Mouse (Mus musculus): ENCODE results near the gene Cacna1a.

Gene Cacna1a

DNA sequence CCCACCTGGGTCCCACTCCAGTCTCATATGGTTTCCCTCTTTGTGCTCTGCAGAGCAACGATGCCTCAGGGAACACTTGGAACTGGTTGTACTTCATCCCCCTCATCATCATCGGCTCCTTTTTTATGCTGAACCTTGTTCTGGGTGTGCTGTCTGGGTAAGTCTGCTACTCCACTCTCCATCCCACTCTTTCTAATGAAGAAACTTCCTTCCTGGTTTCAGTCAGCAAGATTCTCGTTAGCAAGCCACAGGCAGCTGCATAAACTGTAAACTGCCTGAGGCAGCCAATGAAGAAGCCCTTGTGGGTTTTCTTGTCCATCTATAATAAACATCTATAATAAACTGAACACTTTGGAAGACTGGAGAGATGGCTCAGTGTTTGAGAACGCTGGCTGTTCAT lies 145.1 kb downstream of the Cacna1a start:
- DNase-seq (ENCODE audit: low spot score in 2 of 2) = no peak

DNA sequence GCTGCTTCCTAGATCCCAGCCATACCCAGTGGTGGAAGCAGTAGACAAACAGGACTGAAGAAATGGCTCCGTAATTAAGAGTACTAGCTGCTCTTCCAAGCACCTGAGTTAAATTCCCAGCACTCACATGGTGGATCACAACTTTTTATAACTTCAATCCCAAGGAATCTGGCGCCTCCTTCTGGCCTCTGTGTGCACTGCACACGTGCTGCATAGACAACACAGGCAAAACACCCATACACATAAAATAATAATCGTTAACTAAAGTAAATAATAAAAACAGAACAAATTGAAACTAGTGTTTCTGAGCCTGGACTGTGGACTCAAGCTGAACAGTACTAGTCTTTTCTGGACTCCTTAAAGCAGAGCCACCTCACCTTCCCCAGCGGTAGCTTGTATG lies 148.7 kb downstream of the Cacna1a start:
- DNase-seq (ENCODE audit: low spot score in 2 of 2) = no peak

DNA sequence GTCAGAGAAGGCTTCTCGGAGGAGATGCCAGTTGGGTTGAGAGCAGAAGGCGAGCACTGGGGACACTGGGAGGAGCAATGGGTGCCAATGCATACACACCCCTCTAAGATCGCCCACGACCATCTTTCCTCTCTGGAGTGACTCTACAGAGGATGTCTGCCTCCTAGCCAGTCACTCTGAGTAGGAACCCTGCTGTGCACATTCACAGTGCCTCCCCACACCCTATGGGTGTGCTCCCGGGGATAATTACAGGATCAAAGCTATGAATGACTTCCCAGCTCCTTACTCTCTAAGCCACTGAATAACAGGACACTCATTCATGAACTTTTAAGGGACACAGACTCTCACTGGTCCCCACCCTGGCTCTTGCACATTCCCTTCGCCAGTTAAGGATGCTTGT lies 151.1 kb downstream of the Cacna1a start:
- no peak for DNase-seq (ENCODE audit: low spot score in 2 of 2)

DNA sequence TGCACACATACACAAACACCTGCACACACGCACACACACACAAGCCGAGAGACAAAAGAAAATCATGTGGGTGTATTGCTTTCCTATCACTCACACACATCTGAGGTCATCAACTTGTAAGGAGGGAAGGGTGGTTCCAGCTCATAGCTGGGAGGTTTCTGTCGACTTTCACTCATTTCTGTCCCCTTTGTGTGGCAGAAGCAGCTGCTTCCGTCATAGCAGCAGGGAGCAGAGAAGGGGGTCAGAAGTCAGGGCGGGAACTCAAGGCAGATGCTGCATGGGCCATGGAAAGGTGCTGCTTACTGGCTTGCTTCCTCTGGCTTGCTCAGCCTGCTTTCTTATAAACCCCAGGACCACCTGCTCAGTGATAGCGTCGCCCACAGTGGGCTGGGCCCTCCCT lies 154.2 kb downstream of the Cacna1a start:
- DNase-seq (ENCODE audit: low spot score in 2 of 2) = no peak

DNA sequence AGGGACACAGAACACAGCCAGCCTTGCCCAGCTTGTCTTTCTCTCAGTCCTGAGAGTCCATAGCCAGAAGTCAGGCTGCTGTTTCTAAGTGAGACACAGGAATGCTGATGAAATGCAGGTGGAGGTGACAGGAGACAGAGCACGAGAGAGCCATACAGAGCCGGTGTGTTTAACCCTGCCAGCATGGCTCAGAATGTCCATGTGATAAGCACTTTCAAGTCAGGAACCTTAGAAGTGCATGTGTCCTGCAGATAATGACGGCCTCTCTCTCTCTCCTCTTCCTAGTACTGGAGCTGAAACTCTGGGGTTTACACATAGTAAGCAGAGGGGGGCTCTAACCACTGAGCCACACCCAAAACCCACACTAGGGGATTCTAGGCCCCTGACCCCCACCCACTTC lies 157.3 kb downstream of the Cacna1a start:
- DNase-seq (ENCODE audit: low spot score in 2 of 2) = no peak

DNA sequence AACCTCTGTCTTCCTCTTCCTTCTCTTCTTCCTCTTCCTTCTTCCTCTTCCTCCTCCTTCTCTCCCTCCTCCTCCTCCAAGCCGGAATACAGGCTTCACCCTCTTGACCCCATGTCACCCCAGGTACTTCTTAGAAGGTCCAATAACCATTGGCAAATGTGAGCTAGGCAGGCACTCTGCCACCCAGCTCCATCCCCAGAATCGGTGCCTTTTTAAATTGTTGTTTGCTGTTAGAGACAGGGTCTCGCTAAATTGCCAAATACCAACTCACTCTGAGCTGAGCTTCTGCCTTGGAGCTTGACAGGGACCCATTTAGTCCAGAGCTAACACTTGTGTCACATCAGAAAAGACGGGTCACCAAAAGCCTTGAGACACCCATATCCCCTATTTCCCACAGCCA lies 164.2 kb downstream of the Cacna1a start:
- DNase-seq (ENCODE audit: low spot score in 2 of 2) = no peak

DNA sequence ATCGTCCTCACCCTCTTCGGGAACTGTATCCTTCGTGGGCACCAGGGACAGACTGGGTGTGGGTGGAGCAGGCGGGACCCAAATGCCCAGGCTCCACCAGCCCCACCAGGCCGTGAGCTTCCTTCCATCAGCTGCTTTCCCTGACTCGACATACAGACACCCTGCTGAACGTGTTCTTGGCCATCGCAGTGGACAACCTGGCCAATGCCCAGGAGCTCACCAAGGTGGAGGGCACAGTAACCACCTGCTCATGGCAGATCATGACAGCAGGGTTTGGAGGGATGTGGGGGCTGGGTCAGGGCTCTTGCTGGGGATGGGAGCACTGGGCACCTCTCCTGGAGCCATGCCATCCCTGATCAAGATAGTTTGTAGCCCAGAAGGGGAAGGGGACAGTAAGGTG lies 164.9 kb downstream of the Cacna1a start:
- no peak for DNase-seq (ENCODE audit: low spot score in 2 of 2)

DNA sequence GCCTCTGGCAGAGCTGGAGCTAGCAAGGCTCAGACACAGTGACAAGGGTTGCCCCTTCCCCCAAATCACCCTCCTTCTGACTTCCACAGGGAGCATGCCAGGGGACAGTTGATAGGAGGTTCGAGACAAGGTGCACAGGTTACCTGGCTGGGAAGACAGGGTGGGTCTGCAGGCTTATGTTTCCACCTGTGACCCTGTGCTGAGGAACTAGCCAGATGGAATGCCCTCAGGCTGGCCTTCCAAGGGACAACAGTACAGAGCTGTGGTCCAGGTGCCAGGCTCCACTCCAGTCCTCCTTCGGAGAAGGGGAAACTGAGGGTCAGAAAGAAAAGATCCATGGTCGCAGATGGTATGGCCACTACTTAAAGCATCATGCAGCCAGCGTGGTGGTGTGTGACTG lies 165.4 kb downstream of the Cacna1a start:
- DNase-seq (ENCODE audit: low spot score in 2 of 2) = no peak

DNA sequence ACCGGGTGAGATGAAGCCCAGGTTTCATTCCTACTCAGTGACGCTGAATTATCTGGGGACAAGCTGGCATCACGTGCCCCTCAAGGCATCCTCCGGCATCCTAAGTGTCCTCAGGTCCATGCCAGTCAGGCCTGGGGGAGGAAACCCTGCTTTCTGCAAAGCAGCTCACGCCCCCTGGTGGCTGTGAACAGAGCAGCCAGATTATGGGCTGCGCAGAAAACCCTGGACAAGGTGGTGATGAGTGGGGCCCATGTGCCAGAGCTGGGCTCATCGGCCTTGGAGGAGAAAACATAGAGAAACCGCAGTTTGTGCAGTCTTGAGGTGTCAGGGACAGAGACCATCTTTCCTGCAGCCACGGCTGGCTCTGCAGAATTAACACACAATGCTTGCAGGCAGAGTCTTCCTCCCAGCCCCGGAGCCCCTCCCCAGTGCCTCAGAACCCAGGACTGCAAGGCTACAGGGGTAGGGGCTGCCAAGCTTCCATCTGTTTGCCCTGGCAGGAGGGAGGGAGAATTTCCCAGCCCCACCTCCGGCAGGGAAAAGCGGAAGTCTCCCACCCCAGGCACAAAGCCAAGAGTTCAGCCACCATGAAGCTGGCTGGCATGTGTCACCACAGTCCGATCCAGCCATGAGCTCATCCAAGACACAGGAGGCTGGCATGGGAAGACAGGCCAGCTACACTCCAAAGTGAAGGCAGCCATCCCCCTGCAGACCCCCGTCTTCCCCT lies 166.2 kb downstream of the Cacna1a start:
- peak; percentile 73 to 85 for DNase-seq (ENCODE audit: low spot score in 2 of 2)

DNA sequence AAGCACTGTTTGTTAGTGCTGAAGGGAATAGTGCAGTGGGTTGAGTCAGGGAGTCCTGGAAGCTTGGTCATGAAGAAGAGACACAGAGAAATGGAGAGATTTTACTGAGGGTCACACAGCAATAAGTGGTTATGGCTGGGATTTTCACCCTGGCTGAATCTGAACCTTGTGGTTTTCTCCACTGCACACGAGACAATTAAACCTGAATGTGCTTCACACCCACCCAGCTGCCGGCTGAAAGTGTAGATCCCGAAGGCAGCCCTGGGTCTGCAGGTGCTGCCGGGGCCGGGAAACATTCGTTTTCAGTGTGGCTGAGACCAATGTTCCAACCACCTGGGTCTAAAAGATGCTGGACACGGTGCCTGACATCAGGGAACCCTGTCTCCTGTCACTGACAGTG lies 167.0 kb downstream of the Cacna1a start:
- DNase-seq (ENCODE audit: low spot score in 2 of 2) = no peak

DNA sequence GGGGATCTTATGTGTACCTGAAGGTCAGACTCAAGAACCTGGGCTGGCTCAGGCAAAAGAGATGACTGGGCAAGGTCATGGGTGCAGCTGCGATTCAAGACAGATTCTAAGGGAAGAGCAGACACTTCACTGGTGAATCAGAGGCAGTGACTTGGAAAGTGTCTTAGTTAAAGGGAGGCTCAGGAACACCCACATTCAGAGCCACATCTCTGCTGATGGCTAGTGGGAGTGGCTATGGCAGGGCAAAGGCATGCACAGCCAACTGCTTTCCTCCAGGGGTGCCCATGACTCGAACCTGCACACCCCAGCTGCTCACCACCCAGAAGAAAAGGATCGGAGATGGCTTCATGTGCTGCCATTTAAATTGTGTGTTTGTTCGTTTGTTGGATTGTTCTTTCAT lies 169.7 kb downstream of the Cacna1a start:
- DNase-seq (ENCODE audit: low spot score in 2 of 2) = no peak

DNA sequence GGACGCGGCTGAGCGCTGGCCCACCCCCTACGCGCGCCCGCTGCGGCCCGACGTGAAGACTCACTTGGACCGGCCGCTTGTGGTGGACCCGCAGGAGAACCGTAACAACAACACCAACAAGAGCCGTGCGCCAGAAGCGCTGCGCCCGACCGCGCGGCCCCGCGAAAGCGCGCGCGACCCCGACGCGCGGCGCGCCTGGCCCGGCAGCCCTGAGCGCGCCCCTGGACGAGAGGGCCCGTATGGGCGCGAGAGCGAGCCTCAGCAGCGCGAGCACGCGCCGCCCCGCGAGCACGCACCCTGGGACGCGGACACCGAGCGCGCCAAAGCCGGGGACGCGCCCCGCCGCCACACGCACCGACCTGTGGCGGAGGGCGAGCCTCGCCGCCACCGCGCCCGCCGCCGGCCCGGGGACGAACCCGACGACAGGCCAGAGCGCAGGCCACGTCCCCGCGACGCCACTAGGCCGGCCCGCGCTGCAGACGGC lies 170.9 kb downstream of the Cacna1a start:
- no peak for DNase-seq (ENCODE audit: low spot score in 2 of 2)

DNA sequence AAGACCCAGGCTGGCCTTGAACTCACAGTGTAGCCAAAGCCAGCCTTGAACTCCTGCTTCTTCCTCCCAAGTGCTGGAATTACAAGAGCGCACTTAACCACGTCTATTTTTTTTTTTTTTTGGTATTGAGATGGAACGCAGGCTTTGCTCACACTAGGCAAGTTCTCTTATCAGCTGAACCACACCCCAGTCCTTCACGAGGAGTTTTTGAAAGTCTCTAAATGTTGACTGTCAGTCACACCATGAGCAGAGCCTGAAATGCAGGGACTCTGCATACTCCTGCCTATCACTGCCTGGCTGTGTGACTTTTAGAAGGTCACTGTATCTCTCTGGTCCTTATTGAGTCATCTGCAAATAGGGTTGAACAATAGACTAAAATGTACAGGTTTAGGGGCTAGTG lies 173.5 kb downstream of the Cacna1a start:
- DNase-seq (ENCODE audit: low spot score in 2 of 2) = no peak

DNA sequence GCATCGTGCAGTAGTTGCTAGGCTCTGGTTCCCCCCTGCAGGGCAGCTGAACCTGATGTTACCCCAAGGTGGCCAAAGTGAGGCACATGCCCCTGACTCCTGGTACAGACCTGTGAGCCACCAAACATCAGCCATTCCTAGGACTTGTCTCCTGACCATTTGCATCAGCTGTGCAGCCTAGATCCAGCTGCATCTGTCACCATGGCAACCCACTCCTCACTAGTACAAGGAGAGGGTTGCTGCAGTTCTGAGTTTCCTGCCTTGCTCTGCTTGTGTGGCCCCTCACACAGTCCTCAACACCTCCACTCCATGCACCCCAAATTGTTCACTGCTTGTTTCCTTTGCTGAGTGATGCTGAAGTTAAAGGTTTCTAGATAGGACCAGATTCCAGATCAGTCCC lies 175.8 kb downstream of the Cacna1a start:
- DNase-seq (ENCODE audit: low spot score in 2 of 2) = no peak

DNA sequence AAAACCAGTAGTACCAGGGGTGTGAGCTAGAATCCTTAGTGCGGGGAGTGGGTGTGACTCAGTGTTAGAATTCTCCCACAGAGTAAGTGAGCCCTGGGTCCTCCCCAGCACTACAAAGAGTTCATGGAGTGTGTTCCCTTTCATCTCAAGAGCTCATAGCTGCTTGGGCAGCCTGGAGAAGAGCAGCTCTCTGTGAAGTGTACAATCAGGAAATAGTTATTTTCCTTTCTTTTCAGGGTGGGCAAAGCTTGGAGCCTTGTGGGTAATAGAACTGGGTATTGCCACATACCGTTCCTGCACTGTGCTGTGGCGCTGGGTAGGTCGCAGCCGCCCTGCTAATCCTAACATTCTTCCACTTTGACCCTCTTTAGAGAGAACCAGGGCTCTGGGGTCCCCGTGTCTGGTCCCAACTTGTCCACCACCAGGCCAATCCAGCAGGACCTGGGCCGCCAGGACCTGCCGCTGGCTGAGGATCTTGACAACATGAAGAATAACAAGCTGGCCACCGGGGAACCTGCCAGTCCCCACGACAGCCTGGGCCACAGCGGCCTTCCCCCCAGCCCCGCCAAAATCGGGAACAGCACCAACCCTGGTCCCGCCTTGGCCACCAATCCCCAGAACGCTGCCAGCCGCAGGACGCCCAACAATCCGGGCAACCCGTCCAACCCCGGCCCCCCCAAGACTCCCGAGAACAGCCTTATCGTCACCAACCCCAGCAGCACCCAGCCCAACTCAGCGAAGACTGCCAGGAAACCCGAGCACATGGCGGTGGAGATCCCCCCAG lies 177.5 kb downstream of the Cacna1a start:
- DNase-seq (ENCODE audit: low spot score in 2 of 2) = no peak

DNA sequence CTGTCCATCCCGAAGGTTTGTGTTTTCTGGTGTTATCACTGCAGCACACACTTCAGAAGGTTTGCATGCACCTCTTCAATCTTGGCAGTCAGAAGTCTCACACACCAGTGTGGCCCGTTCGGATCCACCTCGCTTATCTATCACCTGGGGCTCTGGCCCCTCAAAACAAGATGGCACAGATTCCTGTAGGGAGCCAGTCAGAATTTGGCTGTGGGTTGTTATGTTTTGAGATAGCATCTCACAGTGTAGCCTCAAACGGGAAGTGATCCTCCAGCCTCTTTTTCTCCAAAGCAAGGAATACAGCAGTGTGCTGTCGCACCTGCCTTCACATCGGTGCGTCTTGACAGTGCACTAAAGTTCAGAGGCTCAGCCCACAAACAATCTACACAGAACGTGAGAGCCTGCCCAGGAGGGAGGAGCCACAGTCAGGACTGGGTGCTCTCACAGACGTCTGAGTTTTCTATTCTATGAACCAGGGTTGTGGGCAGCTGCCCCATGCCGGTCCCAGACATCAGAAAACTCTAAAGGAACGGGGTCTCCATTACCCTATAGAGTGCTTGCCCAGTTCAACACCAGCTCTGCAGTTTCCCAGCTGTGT lies 178.7 kb downstream of the Cacna1a start:
- no peak for DNase-seq (ENCODE audit: low spot score in 2 of 2)

DNA sequence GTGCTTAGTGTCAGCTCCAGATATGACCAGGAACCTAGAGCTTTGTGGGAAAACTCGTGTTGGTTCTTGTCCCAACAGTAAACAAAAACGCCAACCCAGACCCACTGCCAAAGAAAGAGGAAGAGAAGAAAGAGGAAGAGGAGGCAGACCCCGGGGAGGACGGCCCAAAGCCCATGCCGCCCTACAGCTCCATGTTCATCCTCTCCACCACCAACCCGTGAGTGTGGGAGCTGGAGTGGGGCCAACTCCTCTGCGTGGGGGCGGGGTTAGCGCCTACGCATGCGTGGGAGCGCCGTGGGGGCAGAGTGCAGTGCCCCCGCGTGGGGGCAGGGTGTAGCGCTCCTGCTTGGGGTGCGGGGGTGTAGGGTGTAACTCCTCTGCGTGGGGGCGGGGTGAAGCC lies 179.3 kb downstream of the Cacna1a start:
- DNase-seq (ENCODE audit: low spot score in 2 of 2) = no peak

DNA sequence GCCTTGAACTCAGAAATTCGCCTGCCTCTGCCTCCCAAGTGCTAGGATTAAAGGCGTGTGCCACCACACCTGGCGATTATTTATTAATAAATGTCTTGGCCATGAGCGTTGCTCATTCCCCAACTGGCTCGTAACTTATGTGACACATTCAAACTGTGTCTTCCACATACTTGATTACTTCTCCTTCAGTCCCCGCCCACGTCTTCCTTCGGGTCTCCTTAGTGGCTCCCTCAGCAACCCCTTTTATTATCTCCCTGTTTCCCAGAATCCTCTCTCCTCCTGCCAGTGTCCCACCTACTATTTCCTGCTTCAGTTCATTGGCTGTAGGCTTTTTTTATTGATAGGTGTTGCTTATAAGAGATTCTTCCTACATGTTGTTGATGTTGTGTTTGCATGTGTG lies 180.5 kb downstream of the Cacna1a start:
- DNase-seq (ENCODE audit: low spot score in 2 of 2) = no peak

DNA sequence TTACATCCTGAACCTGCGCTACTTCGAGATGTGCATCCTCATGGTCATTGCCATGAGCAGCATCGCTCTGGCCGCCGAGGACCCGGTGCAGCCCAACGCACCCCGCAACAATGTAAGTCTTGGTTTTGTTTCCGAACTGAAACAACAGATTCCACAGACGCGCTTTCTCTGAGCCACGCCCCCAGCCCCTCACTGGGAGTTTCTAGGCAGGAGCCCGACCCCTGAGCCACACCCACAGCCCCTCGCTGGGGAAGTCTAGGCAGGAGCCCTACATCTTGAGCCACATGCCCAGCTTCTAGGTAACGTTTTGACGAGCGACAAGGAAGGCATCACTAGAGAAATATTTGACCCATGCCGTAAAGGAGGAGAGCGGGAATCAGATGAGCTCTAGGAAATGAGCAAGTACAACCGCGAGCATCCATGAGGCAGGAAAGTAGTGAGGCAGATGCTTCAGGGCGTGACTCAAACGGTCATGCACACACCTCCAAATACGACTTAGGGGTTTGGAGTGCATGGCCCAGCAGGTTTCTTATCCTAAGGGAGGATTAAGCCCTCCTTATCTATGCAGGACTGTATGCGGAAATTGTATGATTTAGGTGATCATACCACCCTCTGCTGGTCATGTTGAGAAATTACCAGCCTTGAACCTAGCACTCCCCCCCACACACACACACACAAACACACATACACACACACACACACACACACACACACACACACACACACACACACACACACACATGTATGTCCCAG lies 181.9 kb downstream of the Cacna1a start:
- DNase-seq (ENCODE audit: low spot score in 2 of 2) = no peak

DNA sequence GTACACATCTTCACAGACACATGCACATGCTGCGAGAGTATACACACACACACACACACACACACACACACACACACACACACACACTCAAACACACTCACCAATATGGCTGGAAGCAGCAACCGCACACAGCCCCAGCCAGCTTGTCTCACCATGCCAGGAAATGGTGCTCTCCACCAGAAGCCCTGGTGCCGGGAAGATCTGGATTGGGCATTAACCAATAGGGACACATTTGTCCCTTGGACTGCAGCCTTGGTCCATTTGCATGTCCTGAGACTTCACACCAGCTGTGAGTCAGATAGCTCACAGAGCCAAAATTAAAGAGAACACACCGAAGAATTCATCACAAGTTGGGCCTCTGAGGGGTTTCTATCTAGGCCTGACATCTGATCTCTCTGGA lies 189.2 kb downstream of the Cacna1a start:
- no peak for DNase-seq (ENCODE audit: low spot score in 2 of 2)

DNA sequence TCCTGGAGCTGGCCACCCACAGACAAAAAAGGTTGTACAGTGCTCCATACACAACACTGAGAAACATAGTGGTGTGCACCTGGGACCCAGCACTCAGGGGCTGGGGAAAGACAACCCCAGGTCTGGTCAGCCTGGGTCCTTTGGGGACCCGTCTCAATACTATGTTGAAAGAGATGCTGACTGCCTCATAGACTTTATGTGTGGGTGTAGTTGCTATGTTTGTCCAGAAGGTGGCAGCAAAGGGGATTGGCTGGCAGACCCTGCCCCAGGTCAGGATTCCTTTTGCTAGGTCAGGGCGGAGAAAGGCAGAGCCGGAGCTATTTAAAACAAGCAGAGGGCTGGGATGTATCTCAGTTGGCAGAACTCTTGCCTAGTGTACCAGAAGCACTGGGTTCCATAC lies 191.4 kb downstream of the Cacna1a start:
- no peak for DNase-seq (ENCODE audit: low spot score in 2 of 2)

DNA sequence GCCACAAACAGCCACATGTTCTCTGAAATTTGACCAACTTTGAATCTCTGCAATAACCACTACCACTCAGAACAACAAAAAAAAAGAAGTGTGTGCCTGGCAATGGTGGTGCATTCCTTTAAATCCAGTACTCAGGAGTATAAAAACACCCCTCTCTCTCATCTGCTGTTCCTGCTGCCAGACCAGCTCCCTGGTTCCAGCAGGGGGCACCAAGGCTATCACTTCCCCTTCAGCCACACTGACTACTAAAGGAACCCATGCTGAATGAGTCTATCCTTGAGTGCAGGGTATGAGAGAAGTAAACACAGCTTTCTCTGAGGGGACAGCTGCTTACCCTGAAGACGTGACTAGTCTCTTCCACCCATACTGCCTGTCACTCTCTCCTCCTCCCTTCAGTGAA lies 197.1 kb downstream of the Cacna1a start:
- DNase-seq (ENCODE audit: low spot score in 2 of 2) = no peak

All from frontal cortex, postnatal 36 days (tissue).